Mouse (Mus musculus) limb, embryonic 14.5 days (tissue): ENCODE results near the gene Klhl42. TPM values are rescaled to one million over a fixed set of nuclear protein-coding genes. Genes with fewer than 3 reads are reported as not detected.

ENCODE experiments used
- ATAC-seq: fragments of 200-750 bp; cut with Nextera tagmentation; 2 replicates; pipeline ENCODE4 v1.8.0; 2017; ENCODE audit warnings: low read depth, moderate number of reproducible peaks, moderate TSS enrichment; ENCODE audit not compliant: low FRiP score
- DNase-seq: peaks from one replicate; pipeline ENCODE4 v3.0.0-alpha.2; 2015; ENCODE audit warnings: low spot score
- H3K27ac ChIP-seq: fragments of 300-500 bp; sonication (generic); replicated peaks from 2 replicates; pipeline ENCODE4 v1.5.1; 2014; ENCODE audit warnings: low read depth, mild to moderate bottlenecking, low read length, moderate library complexity, mixed read lengths
- H3K27me3 ChIP-seq: fragments of 300-500 bp; sonication (generic); 2 replicates; pipeline ENCODE4 v1.6.1; 2014; ENCODE audit warnings: low read length, mixed read lengths; ENCODE audit not compliant: control insufficient read depth, insufficient read depth
- H3K36me3 ChIP-seq: fragments of 300-500 bp; sonication (generic); 2 replicates; pipeline ENCODE4 v1.6.1; 2014; ENCODE audit warnings: mild to moderate bottlenecking, low read length, moderate library complexity, mixed read lengths; ENCODE audit not compliant: control insufficient read depth, insufficient read depth
- H3K4me1 ChIP-seq: fragments of 300-500 bp; sonication (generic); 2 replicates; pipeline ENCODE4 v1.6.1; 2014; ENCODE audit warnings: antibody characterized with exemption, low read length, mixed read lengths; ENCODE audit not compliant: control insufficient read depth, insufficient read depth
- H3K4me2 ChIP-seq: fragments of 300-500 bp; sonication (generic); replicated peaks from 2 replicates; pipeline ENCODE4 v1.6.1; 2014; ENCODE audit warnings: low read depth, mild to moderate bottlenecking, low read length, moderate library complexity; ENCODE audit not compliant: severe bottlenecking
- H3K4me3 ChIP-seq: fragments of 300-500 bp; sonication (generic); replicated peaks from 2 replicates; pipeline ENCODE4 v1.5.1; 2014; ENCODE audit warnings: low read length
- H3K9ac ChIP-seq: fragments of 300-500 bp; sonication (generic); 2 replicates; pipeline ENCODE4 v1.6.1; 2014; ENCODE audit warnings: mild to moderate bottlenecking, low read depth, low read length, moderate library complexity; ENCODE audit not compliant: severe bottlenecking
- H3K9me3 ChIP-seq: fragments of 300-500 bp; sonication (generic); 2 replicates; pipeline ENCODE4 v1.6.1; 2016; ENCODE audit warnings: low read length; ENCODE audit not compliant: control insufficient read depth
- POLR2A ChIP-seq: fragments of 200-500 bp; IDR thresholded peaks from 2 replicates; pipeline ENCODE4 v1.8.0; 2012; ENCODE audit warnings: inconsistent platforms, mild to moderate bottlenecking, moderate library complexity, borderline replicate concordance; ENCODE audit not compliant: insufficient read depth, insufficient read length; ENCODE audit errors: extremely low read depth
- WGBS: fragments of 180-500 bp; shearing (Covaris S2); extraction: QIAGEN DNeasy Blood & Tissue Kit; methylation state at CpG from one replicate; pipeline ENCODE4 v1.1.7; 2014; 5-methylcytosine and 5-hydroxymethylcytosine counted together
- polyA plus RNA-seq, 2 experiments: library from polyadenylated mRNA; depleted of rRNA in 1 of 2; stranded (reverse) in 1 of 2; unstranded in 1 of 2; fragments of >200 nt; fragmentation: Nextera tagmentation in 1 of 2; extraction: Ambion mirVana in 1 of 2; gene quantifications; 2 replicates each; pipeline versions ENCODE4 v1.2.1 to v1.2.3; 2012 to 2014

Klhl42 gene
- polyA plus RNA-seq, 2 experiments: 10.4 to 16.9 TPM

- Histone ChIP-seq H3K4me1 (no peaks in the 10 kb centered on the region), H3K9me3 (no peaks in the 10 kb centered on the region), H3K27me3 (no peaks in the 10 kb centered on the region), H3K36me3 (peaks cover 21% of the 10 kb centered on the region), H3K27ac (no peak overlapping the region), H3K4me2 (no peak overlapping the region), H3K9ac (no peak overlapping the region), H3K4me3 (no peak overlapping the region)
- no peak for TF ChIP-seq POLR2A
- ATAC-seq (no peak), DNase-seq (no peak)
- WGBS: 56% methylated on average over 5 of the region's 5 CpGs
Observed at GRCm38 (mm10) chr6:147075808-147076387, 15.3 kb upstream of the Klhl42 start.

GRCm38 (mm10) chr6:147076878-147077277 is 14.3 kb upstream of the Klhl42 start:
- no peak for ATAC-seq

GRCm38 (mm10) chr6:147079919-147080318 is 11.3 kb upstream of the Klhl42 start:
- H3K27ac ChIP-seq: no peak overlapping the region
- ATAC-seq (no peak), DNase-seq (no peak)
- H3K27me3 ChIP-seq: no peaks in the 10 kb centered on the region
- no peak overlapping the region for H3K4me2 ChIP-seq
- no peak for TF ChIP-seq POLR2A
- WGBS: 88% methylated on average over 10 of the region's 10 CpGs
- no peaks in the 10 kb centered on the region; the same call in 1 of the 2 replicates for H3K36me3 ChIP-seq
- no peaks in the 10 kb centered on the region for H3K4me1 ChIP-seq
- no peak overlapping the region for H3K4me3 ChIP-seq
- no peaks in the 10 kb centered on the region for H3K9me3 ChIP-seq
- no peak overlapping the region for H3K9ac ChIP-seq

More at GRCm38 (mm10) chr6:147076878-147077277, 14.3 kb upstream of the Klhl42 start:
- 82% methylated on average over 8 of the region's 8 CpGs for whole genome bisulfite sequencing
- Histone ChIP-seq H3K4me3 (no peak overlapping the region), H3K9me3 (no peaks in the 10 kb centered on the region), H3K36me3 (peaks cover 11% of the 10 kb centered on the region), H3K4me2 (no peak overlapping the region), H3K4me1 (no peaks in the 10 kb centered on the region), H3K9ac (no peak overlapping the region), H3K27ac (no peak overlapping the region), H3K27me3 (no peaks in the 10 kb centered on the region)
- no peak for DNase-seq
- no peak for TF ChIP-seq POLR2A

- H3K4me1 ChIP-seq: peaks cover 10% of the 10 kb centered on the region
- WGBS: 63% methylated on average over 7 of the region's 7 CpGs
- no peak overlapping the region for H3K27ac ChIP-seq
- no peak overlapping the region for H3K4me3 ChIP-seq
- no peaks in the 10 kb centered on the region for H3K27me3 ChIP-seq
- DNase-seq (no peak), ATAC-seq (no peak)
- TF ChIP-seq POLR2A: no peak
- no peak overlapping the region for H3K9ac ChIP-seq
- no peaks in the 10 kb centered on the region for H3K36me3 ChIP-seq
- H3K4me2 ChIP-seq: no peak overlapping the region
- H3K9me3 ChIP-seq: no peaks in the 10 kb centered on the region
Observed at GRCm38 (mm10) chr6:147085398-147086040, 5.7 kb upstream of the Klhl42 start.

GRCm38 (mm10) chr6:147086594-147087225 is 4.5 kb upstream of the Klhl42 start, which contains the start of gene Mansc4:
Gene Mansc4 (minus strand): TSS chr6:147087032.
- Histone ChIP-seq H3K36me3 (no peaks in the 10 kb centered on the region), H3K4me2 (peak within 1 kb of the TSS; percentile 46), H3K9ac (peak within 1 kb of the TSS; percentile 43), H3K9me3 (no peaks in the 10 kb centered on the region), H3K4me3 (peak within 1 kb of the TSS; percentile 17), H3K4me1 (peaks cover 11% of the 10 kb centered on the region), H3K27me3 (no peaks in the 10 kb centered on the region), H3K27ac (no peak within 1 kb of the TSS)
- 4% methylated on average over 20 of the region's 20 CpGs for WGBS
- TF ChIP-seq POLR2A: no peak
- DNase-seq (no peak), ATAC-seq (peak; percentile 32; the same call in 1 of the 2 replicates)
